Mouse (Mus musculus) lung, adult 18-20 months (tissue): Measurements from ENCODE around the gene Tmem150c.
A peak's percentile ranks its signal among the peaks of the same experiment; 100 is the strongest.

ENCODE experiments used
- DNase-seq, 2 experiments: peaks; one replicate each; pipeline ENCODE4 v3.0.0; 2022; ENCODE audit warnings: mixed read lengths in 2 of 2

Gene Tmem150c

GRCm38 (mm10) chr5:100159638-100159973 is at the start of gene Tmem150c:
Tmem150c (minus strand) TSS chr5:100159808.
- DNase-seq: no peak

- no peak for DNase-seq
These were observed 49.5 kb upstream of the Tmem150c start for GRCm38 (mm10) chr5:100209093-100209492.

DNA sequence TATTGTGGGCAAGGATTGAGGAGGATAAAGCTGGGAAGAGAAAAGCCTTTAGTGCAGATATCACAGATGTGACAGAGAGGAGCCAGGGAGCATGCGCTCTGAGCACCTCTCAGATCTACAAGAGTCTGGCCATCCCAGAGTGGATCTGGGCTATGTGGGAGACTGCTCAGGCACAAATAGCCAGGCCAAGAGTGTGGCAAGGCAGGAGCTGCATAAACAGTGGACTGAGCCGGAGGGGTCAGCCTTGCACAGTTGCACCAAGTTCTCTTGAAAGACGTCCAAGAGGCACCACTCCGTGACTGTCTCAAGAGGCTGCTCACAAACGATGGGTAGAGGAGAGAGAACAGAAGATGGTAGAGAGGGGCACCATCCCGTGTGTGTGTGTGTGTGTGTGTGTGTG is 47.1 kb upstream of the Tmem150c start:
- no peak for DNase-seq

DNA sequence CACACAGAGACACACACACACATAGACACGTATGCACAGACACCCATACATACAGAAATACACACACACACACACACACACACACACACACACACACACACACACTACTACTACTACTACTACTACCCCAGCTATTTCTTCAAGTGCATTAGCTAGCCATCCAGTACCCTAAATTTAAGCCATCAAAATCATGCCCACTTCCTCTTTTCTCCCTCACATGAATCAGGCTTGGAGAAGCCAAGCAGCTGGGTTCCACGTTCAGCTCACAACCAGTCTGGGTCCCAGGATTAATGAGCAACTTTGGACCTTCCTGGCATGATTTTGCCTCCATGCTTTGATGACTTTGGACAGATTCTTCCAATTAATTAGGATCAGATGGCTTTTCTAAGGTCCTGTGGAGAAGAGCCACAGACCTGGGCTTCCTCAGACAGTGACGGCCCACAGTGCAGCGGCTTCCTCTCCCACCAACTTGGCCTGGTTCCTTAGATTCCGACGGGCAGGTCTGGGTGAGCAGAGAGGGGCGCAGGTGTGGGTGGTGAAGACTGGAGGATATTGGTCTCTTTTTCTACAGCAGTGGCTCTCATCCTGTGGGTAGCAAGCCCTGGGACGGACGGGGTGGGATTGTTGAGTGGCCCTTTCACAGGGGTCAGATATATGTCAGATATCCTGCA is 46.0 kb upstream of the Tmem150c start:
- no peak for DNase-seq

GRCm38 (mm10) chr5:100200805-100201204 is 41.2 kb upstream of the Tmem150c start:
- DNase-seq: no peak

DNA sequence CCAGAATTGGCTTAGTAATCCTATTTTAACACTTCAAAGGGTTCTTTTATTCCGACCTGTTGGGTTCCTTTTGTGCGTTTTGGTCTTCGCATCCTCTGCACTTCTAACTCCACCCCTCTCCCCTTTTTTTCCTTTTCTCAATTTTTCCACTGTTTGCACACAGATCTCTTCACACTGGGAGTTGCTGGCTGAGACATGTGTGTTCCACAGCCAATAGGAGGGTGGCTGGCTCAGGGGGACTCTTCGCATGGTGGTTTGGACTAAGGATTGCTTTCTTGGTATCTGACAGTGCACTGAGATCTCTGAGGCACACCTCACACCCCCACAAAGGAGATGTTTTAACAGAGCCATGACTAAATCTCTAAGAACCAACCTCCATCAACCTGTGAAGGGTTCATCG is 40.7 kb upstream of the Tmem150c start:
- DNase-seq: no peak

GRCm38 (mm10) chr5:100199092-100199853 is 39.7 kb upstream of the Tmem150c start:
- peak; percentile 11 to 29 for DNase-seq

- no peak for DNase-seq
These were observed 37.9 kb upstream of the Tmem150c start for GRCm38 (mm10) chr5:100197476-100197875.

GRCm38 (mm10) chr5:100196854-100197431 is 37.3 kb upstream of the Tmem150c start:
- no peak for DNase-seq

DNA sequence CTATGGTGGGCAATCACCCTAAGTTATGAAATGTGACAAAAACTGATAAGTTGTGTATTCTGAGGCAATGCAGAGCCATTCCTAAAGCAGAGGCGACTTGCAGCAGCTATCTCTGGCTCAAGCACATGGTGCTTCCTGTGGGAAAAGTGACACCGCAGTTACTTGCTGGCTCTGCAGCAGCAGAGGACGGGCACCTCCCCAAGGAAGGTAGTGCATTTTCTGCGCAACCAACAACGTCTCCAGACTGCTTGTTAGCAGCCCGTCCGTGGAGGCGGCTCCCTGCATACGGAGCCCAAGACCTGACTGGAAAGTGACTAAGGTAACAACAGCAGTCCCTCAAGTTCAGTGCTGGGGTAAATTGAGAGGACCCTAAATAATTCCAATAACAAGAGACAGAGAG is 36.8 kb upstream of the Tmem150c start:
- no peak for DNase-seq

DNA sequence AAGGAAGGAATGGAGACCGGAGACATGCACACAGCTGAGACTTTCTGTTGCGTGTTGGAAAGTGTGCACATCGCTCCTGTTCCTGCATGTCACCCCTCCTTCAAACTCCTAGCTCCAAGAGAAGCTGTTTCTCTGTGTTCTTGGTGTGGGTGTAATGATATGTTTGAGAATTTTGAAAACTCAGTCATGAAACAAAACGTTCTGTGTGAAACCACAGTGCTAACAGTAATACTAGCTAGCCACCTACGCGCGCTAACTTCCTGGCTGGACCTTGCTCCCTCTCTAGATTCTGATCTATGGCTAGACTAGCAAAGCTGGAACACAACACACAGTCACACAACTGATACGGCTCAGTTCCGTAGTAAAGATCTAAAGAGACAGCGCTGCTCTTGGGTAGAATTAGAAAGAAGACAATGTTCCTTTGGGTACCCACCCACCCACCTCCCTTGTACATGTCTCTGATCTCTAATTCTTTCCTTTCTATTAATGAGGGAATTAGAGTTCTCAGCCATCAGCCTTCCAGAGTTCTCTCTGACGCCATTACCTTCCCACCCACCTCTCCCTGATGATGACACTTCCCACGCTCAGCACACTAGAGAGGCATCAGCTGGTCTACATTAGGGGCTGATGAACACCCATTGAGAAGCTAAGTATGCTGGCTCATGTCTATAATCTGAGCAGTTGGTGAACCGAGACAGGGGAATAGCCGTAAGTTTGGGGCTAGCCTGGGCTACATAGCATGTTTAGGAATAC is 32.0 kb upstream of the Tmem150c start:
- DNase-seq: no peak

GRCm38 (mm10) chr5:100187035-100187901 is 27.7 kb upstream of the Tmem150c start:
- no peak for DNase-seq

DNA sequence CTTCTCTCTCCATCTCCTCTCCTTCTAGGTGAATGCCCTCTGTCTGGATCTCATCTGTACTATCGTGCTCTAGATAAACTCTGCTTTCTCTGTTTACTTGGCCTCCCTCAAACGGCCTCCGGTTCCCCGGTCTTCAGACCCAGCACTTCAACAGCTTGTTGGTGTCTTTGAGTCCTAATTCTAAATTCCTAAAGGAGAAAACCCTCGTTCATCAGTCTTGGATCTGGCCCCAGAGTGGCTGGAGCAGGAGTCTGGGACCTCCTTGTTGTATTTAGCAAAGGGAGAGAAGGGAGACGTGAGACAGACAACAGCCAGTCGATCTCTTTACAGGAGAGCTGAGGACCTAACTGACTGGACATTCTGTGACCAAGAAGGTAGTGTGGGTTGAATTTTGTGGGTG is 27.0 kb upstream of the Tmem150c start:
- no peak for DNase-seq

DNA sequence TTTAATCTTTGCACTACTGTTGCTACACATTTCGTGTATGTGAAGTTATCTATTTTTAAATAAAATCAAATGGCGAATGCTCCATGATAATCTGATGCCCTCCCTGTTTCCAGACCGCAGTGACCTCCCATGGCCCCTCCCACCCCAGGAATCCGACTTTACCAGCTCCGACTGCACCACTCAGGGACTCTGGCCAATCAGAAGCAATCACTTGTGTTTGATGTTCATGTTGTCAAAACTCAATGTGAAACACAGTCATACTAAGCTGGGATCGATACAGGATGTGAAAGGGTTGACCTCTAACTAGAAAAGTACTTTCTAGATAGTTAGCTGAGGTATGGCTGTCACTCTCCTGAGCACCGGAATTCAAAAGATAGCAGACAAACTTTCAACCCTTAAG is 26.3 kb upstream of the Tmem150c start:
- peak; percentile 12 to 30 for DNase-seq

- DNase-seq: no peak
These were observed 21.4 kb upstream of the Tmem150c start for GRCm38 (mm10) chr5:100181011-100181410.

- no peak for DNase-seq
These were observed 19.2 kb upstream of the Tmem150c start for GRCm38 (mm10) chr5:100178781-100179165.

GRCm38 (mm10) chr5:100178122-100178780 is 18.6 kb upstream of the Tmem150c start:
- DNase-seq: no peak

- DNase-seq: peak; percentile 15 to 33
These were observed 17.9 kb upstream of the Tmem150c start for GRCm38 (mm10) chr5:100177547-100177946.

DNA sequence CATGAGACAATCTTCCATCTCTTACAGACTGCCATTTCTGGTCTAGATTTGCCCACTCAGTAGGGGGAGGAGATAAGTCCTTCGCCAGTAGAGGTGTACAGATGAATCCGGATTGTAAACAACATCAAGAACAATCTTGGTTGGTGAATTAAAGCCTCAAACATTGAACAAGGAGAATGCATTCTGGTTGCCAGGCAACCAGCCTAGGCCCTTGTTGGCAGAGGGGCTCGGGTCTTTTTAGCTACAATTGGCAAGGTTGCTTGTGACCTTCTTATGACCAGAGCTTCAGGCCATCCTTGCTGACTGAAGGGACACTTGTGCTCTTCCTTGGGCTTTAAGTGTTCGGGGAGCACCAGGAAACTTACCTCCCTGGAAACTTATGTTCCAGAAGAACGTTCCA is 16.5 kb upstream of the Tmem150c start:
- DNase-seq: no peak

DNA sequence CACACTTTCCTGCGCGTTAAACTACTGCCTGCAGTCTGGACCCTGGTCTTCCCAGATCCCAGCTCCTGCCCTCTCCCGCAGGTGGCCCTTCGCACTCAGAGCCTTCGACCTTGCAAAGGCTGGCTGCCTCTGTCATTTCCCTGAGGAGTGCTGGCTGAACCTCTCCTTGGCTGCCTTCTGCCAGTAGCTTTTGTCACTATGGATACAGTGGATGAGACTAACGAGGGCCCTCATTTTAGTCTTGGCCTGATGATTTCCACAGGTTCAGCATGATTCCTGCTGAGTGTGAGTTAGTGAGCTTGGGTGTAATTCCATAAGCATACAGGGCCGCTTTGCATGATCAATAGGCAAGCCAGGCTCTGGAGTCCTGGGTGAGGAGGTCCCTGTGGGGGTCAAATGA is 16.0 kb upstream of the Tmem150c start:
- no peak for DNase-seq

DNA sequence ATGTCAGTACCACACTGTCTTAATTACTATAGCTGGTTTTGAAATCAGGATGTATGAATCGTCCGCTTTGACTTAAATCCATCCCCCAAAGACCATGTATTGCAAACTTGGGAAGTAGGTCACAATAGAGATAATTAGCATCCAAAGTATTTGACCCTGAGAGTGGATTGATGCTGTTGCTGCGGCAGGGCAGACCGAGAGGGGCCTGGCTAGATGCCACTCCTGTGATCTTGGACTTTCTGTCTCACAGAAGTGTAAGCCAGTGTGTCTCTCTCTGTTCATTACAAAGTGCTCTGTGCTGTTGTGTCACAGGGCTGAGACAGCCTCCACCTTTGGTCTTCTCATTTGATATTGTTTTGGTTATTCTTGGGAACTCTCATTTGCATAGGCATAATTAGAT is 12.5 kb upstream of the Tmem150c start:
- DNase-seq: no peak
